Mouse (Mus musculus) small intestine, adult 2 months (tissue): Measurements from ENCODE around the gene Gucy1b2.

Experiments
- CTCF ChIP-seq: fragments of 200-500 bp; IDR thresholded peaks from 2 replicates; pipeline ENCODE4 v1.5.1; 2012; ENCODE audit warnings: low read depth, mild to moderate bottlenecking, control low read depth, inconsistent platforms, low read length, moderate library complexity, mixed read lengths; ENCODE audit not compliant: insufficient replicate concordance, insufficient read length; ENCODE audit errors: extremely low read depth
- POLR2A ChIP-seq: fragments of 200-500 bp; IDR thresholded peaks from 2 replicates; pipeline ENCODE4 v1.6.1; 2012; ENCODE audit warnings: low read depth, mild to moderate bottlenecking, control low read depth, inconsistent platforms, low read length, moderate library complexity

- TF ChIP-seq CTCF (no peak), POLR2A (no peak)
Measured at GRCm38 (mm10) chr14:62438236-62438635, 17.9 kb downstream of the Gucy1b2 start.
